Mouse (Mus musculus): ENCODE measurements around the gene Trim62.

The Trim62 gene

DNA sequence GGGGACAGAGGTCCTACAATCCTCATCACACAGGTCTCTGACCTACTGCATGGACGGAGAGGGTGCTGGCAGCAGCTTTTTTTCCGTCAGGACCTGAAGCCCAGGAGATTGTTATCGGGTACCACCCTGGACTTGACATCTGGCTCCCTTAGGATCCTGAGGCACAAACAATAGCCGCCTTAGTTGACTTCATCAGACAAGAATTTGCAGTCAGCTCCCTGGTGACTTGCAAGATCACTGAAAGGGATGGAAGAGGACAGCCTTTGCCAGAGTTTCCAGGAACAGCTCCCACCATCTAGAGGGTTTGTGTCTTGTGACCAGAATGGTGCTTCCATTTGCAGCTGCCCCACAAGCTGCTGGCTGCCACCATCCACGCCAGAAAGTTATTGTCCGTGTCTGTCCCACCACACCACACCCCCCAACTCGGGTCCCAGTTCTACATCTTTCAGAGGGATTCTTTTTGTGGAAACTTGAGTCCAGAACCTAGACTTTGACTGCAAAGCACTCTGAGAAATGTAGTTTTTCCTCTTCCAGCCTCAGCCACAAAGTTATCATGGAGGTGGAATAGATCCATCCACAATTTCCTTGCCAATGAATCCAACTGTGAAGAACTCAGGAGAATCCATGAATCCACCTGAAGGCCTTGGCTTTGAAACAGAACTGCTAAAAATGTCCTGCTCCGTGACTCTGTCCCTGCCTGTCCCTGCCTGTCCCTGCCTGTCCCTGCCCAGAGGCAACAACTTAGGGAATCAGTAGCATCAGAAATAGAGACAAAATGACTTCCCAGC, 27.1 kb downstream of the Trim62 start:
- peak in 1 of 2 experiments; percentile 33 for DNase-seq

GRCm38 (mm10) chr4:128912085-128912484, 28.7 kb downstream of the Trim62 start:
- peak in 1 of 2 experiments; percentile 8 for DNase-seq

DNA sequence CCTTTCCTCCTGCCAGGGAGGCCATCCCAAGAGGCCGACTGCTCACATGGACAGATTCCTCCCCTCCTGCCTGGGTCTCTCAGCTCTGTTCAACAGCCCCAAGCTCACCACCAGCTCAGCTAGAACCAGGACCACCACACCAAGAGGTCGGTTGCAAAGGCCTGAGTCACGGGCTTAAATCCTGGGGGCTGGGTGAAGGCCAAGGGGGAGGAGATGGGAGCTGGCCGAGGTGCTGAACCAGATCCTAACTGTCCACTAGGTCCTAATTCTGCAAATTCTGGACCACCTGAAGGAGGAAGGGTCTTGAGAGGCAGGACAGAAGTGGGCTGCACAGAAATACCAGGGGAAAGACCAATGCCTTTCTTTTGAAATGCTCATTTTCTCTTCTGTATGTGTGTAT, 30.4 kb downstream of the Trim62 start:
- no peak for DNase-seq

DNA sequence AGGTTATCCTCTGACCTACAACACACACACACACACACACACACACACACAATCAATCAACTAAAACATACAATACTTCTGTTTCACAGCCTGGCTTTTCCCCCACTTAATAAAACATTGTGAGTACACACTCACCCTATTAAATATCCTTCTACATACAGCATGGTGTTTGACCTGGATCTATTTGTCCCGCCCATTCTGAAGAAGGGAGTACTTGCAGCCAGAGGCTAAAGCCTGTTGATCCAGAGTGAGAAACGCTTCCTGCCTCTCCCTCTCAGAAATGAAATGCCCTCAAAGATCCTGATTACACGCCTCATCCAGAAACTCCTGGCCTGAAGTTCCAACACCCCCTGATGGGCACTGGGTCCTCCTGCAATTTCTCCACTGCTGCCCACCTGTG, 33.7 kb downstream of the Trim62 start:
- DNase-seq: no peak

DNA sequence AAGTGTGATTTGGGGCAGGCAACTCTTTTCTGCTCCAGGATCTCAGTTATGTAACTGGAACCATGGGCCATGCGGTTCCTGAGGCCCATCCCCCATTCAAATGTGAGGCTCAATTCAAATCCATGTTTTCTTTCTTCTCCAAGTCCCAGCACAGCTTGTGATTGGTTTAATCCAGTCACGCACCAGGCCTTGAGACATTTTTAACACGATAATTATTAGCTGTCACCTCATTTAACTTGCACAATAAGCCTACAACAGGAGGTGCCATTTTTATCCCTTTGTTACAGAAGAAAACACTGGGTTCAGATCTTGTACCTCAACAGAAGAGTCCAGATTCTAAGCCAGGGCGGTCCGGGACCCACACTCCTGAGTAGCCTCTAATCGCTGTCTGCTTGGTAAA, 34.4 kb downstream of the Trim62 start:
- no peak for DNase-seq

GRCm38 (mm10) chr4:128918187-128918586, 34.8 kb downstream of the Trim62 start:
- DNase-seq: no peak

DNA sequence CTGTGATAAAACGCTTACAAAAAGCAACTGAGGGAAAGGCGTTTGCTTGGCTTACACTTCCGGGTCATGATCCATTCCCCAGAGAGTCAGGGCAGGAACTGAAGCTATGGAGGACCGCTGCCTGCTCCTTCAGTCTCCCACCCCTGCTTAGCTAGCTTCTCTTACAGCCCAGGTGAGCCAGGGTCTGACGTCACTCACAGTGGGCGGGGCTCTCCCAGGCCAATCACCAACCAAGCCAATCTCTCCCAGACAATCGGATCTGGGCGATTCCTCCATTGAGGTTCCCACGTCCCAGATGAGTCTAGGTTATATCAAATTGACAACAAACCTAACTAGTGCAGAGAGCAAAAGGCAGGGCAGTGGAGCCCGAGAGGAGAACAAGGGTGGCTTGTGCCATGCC, 35.7 kb downstream of the Trim62 start:
- no peak for DNase-seq

DNA sequence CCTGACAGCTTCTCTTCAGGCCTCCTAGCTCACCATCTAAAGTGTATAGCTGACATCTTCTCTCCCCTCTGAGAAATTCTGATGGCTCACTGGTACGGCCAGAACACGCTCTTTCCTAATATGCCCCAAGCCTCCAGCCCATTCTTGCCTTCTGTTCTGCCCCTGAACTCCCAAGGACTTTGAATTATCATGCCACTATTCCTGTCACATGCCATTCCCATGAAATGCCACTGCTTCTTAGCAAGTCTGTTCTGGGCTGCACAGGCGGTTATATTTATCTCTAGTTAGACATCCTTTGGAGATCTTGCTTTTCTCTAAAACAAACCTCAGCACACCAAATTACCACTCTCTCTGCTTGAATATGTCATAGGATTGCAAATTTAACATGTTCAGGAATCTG, 40.2 kb downstream of the Trim62 start:
- DNase-seq: no peak

DNA sequence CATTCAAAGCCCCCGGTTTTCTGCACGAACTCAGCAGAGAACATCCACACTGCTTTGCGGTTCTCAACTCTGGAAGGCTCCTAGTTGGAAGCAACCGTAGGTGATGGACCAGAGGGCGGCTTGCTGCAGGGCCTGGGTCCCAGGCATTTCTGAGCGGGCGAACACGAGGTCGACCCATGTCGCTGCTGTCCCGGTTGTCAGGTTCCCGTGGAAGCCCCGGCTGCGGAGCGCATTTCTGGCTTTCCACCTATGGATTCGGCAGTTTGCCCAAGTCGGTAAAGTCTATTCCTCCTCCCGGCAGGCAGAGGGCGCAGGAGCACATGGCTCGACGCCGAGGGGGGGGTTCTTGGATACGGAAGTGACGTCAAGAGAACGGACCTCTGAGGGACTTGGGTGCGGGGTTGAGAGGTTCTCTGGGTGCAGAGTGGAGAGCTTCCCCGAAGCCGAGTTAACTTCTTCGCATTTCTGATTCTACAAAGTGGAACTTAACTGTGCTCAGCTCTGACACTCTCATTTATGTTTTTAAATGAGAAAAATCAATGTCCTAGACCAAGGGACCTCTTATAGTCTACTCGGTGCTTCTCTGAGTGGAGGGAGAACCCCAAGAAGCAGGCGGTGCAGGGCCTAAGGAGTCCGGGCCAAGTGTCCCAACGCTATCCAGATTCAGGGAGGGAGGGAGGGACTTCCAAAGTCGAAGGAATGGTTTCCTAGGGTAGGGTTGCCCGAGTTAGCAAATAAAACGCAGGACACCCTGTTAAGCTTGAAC, 41.6 kb downstream of the Trim62 start:
- DNase-seq: peak; percentile 88 to 92

GRCm38 (mm10) chr4:128932783-128933182, 49.4 kb downstream of the Trim62 start:
- DNase-seq: no peak

GRCm38 (mm10) chr4:128935595-128935994, 52.2 kb downstream of the Trim62 start:
- no peak for DNase-seq

DNA sequence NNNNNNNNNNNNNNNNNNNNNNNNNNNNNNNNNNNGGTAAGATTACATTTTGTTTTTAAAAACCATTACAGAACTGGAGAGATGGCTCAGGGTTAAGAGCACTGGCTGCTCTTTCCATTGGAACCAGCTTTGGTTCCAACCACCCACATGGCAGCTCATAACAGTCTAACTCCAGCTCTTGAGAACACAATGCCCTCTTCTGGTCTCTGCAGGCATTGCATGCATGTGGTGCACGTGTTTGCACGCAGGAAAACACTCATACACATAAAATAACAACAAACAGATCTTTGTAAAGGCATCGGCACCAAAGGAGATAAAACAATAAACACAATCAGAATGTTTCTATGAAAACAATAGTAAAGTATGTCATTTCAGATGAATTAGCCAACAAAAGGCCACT, 59.0 kb downstream of the Trim62 start:
- no peak for DNase-seq

- no peak for DNase-seq
Observed at GRCm38 (mm10) chr4:128946736-128947135, 63.4 kb downstream of the Trim62 start.

DNA sequence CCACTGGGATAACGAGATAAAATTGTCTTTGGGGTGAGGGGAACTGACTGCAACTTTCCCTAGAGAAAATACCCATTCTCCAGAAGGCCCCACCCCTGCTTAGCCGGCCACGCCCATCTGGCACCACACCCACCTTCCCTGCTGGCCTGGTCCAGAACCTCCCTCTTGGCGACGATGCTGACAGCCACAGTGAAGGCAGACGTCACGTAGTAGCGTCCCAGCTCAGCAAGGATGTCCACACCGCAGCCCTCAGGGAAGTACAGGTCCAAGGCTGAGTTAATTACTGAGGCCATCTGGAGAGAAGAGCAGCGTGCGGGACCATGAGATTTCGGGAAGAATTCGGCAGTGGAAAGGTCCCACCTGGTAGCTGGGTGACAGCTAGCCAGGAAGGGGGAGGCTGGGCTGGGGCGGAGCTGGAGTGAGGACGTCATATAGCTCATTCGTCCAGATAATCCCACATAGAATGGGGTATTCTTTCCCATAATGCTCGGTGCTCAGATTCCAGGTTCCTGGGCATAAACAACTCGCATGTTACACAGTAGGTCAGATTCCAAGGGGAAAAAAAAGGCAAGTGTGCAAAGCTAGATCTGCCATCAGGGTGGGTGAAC, 64.0 kb downstream of the Trim62 start:
- no peak for DNase-seq

- peak; percentile 62 to 67 for DNase-seq
Observed at GRCm38 (mm10) chr4:128948137-128948674, 64.8 kb downstream of the Trim62 start.

GRCm38 (mm10) chr4:128949470-128950005, 66.2 kb downstream of the Trim62 start:
- DNase-seq: no peak

DNA sequence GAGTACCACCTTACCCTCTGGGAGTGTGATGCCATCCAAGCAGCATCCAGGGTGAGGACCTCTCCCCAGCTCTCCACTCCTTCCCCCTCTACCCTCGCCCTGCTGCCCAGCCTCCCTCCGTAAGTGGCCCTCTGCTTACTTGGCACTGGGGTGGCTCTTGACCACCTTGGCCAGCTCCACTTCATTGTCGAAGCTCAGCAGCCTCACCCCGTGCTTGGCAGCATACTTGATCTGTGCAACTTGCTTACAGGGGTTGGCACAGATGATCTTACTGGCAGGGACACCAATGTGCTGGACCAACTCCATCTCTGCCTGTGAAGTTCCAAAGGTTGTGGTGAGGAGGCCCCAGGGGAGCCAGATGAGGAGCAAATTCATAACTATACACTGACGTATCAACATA, 67.1 kb downstream of the Trim62 start:
- DNase-seq: no peak

GRCm38 (mm10) chr4:128953851-128954250, 70.5 kb downstream of the Trim62 start:
- DNase-seq: no peak

- DNase-seq: peak; percentile 38 to 49
Observed at GRCm38 (mm10) chr4:128957155-128957911, 74.0 kb downstream of the Trim62 start.

- no peak for DNase-seq
Observed at GRCm38 (mm10) chr4:128958156-128958555, 74.8 kb downstream of the Trim62 start.

GRCm38 (mm10) chr4:128958849-128959248, 75.5 kb downstream of the Trim62 start:
- DNase-seq: no peak

DNA sequence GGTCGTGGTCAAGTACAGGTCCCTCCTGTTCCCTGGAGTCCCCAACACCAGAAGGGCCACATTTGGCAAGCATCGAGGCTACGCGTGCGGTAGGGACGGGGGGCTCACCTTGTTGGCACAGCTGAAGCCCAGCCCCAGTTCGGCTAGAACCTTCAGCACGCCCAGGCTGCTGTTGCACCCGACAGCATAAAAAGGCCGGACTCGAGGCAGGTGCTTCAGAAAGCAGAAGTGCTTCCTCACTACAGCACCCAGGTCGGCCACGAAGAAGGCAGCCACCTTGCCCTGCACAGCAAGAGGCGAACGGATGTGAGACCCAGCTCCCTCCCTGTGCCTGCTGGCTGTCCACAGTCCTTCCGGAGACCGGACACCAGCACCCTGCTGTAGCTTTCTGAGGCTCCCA, 76.3 kb downstream of the Trim62 start:
- no peak for DNase-seq
